Mouse (Mus musculus) heart, adult 2 months (tissue): ENCODE results near the gene Cacna1s. TPM values are rescaled to one million over a fixed set of nuclear protein-coding genes. Genes with fewer than 3 reads are reported as not detected.

ENCODE experiments used
- DNase-seq, 2 experiments: peaks; one replicate each; pipeline ENCODE4 v3.0.0; 2021
- H3K27ac ChIP-seq: fragments of 200-600 bp; 2 replicates; pipeline ENCODE4 v1.8.1; 2022
- H3K27me3 ChIP-seq: fragments of 200-500 bp; 2 replicates; pipeline ENCODE4 v1.6.1; 2012; ENCODE audit warnings: mild to moderate bottlenecking, low read length, inconsistent platforms, mixed read lengths; ENCODE audit not compliant: control insufficient read depth, insufficient read depth
- H3K36me3 ChIP-seq: fragments of 200-500 bp; 2 replicates; pipeline ENCODE4 v1.6.1; 2012; ENCODE audit warnings: low read length, inconsistent platforms; ENCODE audit not compliant: control insufficient read depth, insufficient read depth
- H3K4me1 ChIP-seq: fragments of 200-500 bp; 2 replicates; pipeline ENCODE4 v1.6.1; 2011; ENCODE audit warnings: low read length; ENCODE audit not compliant: control insufficient read depth, insufficient read depth
- H3K4me3 ChIP-seq: fragments of 200-600 bp; 2 replicates; pipeline ENCODE4 v1.8.1; 2022
- H3K79me2 ChIP-seq: fragments of 200-500 bp; replicated peaks from 2 replicates; pipeline ENCODE4 v1.6.1; 2012; ENCODE audit warnings: mild to moderate bottlenecking, inconsistent platforms, low read length, moderate library complexity, mixed read lengths; ENCODE audit not compliant: control insufficient read depth, insufficient read depth
- H3K9ac ChIP-seq: fragments of 200-500 bp; 2 replicates; pipeline ENCODE4 v1.6.1; 2012; ENCODE audit warnings: low read depth, mild to moderate bottlenecking, control low read depth, inconsistent platforms, low read length, mixed read lengths
- CTCF ChIP-seq: fragments of 200-600 bp; IDR thresholded peaks from 2 replicates; pipeline ENCODE4 v1.8.1; 2022; ENCODE audit warnings: antibody characterized with exemption, mild to moderate bottlenecking, moderate library complexity
- EP300 ChIP-seq: fragments of 200-500 bp; IDR thresholded peaks from 2 replicates; pipeline ENCODE4 v1.6.1; 2011; ENCODE audit warnings: low read depth, low read length, control low read depth; ENCODE audit not compliant: insufficient read depth
- POLR2A ChIP-seq: fragments of 200-500 bp; IDR thresholded peaks from 2 replicates; pipeline ENCODE4 v1.6.1; 2011; ENCODE audit warnings: mild to moderate bottlenecking, low read depth, low read length, control low read depth; ENCODE audit not compliant: insufficient read depth
- WGBS: fragments of 180-500 bp; shearing (Covaris S2); methylation state at CpG from one replicate; pipeline ENCODE4 v1.1.7; 2018; 5-methylcytosine and 5-hydroxymethylcytosine counted together
- intact Hi-C: fragments of 180-260 bp; cut with DNase I; formaldehyde crosslinking; loops from one replicate; pipeline ENCODE4 v1.15.1; 2025
- long read RNA-seq: library from polyadenylated mRNA; stranded (forward); transcript quantifications from one replicate; pipeline ENCODE4 v2.0.0, GENCODE M21; 2021
- polyA plus RNA-seq: library from polyadenylated mRNA; depleted of rRNA; stranded (reverse); fragments of >200 nt; gene quantifications from 2 replicates; pipeline ENCODE4 v1.2.3, GENCODE M21; 2012; rRNA removed
- total RNA-seq, 2 experiments: library from RNA; stranded (reverse); gene quantifications; 2 replicates each; pipeline ENCODE4 v1.2.3; 2021

The Cacna1s gene
- total RNA-seq, result 1 to 10 TPM; 8.0 to 9.1 TPM
- polyA plus RNA-seq, result 11.4 and 12.4 TPM in 2 replicates
- long read RNA-seq, partial matches to known transcripts, result 4 of 13 reads
- long read RNA-seq, other reads (novel, unspliced or antisense), result 9 of 13 reads

GRCm38 (mm10) chr1:136052547-136052946 is at the start of gene Cacna1s:
Gene Cacna1s, plus strand, starts transcription at chr1:136052750.
- Histone ChIP-seq H3K4me1 (no peaks in the 10 kb centered on the region), H3K27me3 (peaks cover 6% of the 10 kb centered on the region), H3K79me2 (no peaks in the 10 kb centered on the region), H3K9ac (no peak within 1 kb of the TSS), H3K27ac (no peak within 1 kb of the TSS), H3K36me3 (no peaks in the 10 kb centered on the region), H3K4me3 (no peak within 1 kb of the TSS)
- no peak for DNase-seq
- WGBS, result 45% methylated on average over 11 of the region's 11 CpGs
- intact Hi-C loops, result loop anchor here (5.0 kb wide), 2 partner anchors 160 to 405 kb away; partner anchors contain the start of gene Mroh3
- TF ChIP-seq CTCF (no peak), POLR2A (no peak), EP300 (no peak)

GRCm38 (mm10) chr1:136006292-136006748 is 46.2 kb upstream of the Cacna1s start, which contains the start of gene Igfn1:
Gene Igfn1, minus strand, starts transcription at chr1:136006342.
- no peaks in the 10 kb centered on the region; the same call in 1 of the 2 replicates for H3K4me1 ChIP-seq
- H3K9ac ChIP-seq, result no peak within 1 kb of the TSS
- TF ChIP-seq EP300, result no peak
- no peak for TF ChIP-seq POLR2A
- TF ChIP-seq CTCF, result no peak
- intact Hi-C loops, result no loop called here
- no peak for DNase-seq
- no peak within 1 kb of the TSS for H3K4me3 ChIP-seq
- WGBS, result 94% methylated on average over 3 of the region's 3 CpGs
- no peak within 1 kb of the TSS for H3K27ac ChIP-seq
- H3K79me2 ChIP-seq, result no peaks in the 10 kb centered on the region
- H3K36me3 ChIP-seq, result no peaks in the 10 kb centered on the region
- H3K27me3 ChIP-seq, result no peaks in the 10 kb centered on the region

- H3K79me2 ChIP-seq, result no peaks in the 10 kb centered on the region
- intact Hi-C loops, result no loop called here
- TF ChIP-seq EP300, result no peak
- no peak for TF ChIP-seq CTCF
- TF ChIP-seq POLR2A, result no peak
- H3K27me3 ChIP-seq, result no peaks in the 10 kb centered on the region
- 8% methylated on average over 37 of the region's 37 CpGs for WGBS
- H3K27ac ChIP-seq, result no peak within 1 kb of the TSS
- no peak within 1 kb of the TSS for H3K9ac ChIP-seq
- no peaks in the 10 kb centered on the region for H3K36me3 ChIP-seq
- no peaks in the 10 kb centered on the region; the same call in 1 of the 2 replicates for H3K4me1 ChIP-seq
- DNase-seq, result peak; percentile 80 to 84
- H3K4me3 ChIP-seq, result peak within 1 kb of the TSS; percentile 41
Measured at GRCm38 (mm10) chr1:136007211-136008158, 45.1 kb upstream of the Cacna1s start, which contains the start of gene Tmem9. Gene Tmem9, plus strand, starts transcription at chr1:136008150.

GRCm38 (mm10) chr1:136008159-136008533 is 44.4 kb upstream of the Cacna1s start:
- no peaks in the 10 kb centered on the region for H3K79me2 ChIP-seq
- WGBS, result 18% methylated on average over 8 of the region's 8 CpGs
- no peaks in the 10 kb centered on the region; the same call in 1 of the 2 replicates for H3K4me1 ChIP-seq
- H3K36me3 ChIP-seq, result no peaks in the 10 kb centered on the region
- TF ChIP-seq EP300 (no peak), POLR2A (no peak), CTCF (0 out of 2 replicates have a peak, but pooled peaks have one; percentile 10)
- intact Hi-C loops, result no loop called here
- H3K4me3 ChIP-seq, result peak overlapping the region; percentile 41
- H3K9ac ChIP-seq, result no peak overlapping the region
- no peak for DNase-seq
- no peaks in the 10 kb centered on the region for H3K27me3 ChIP-seq
- H3K27ac ChIP-seq, result no peak overlapping the region

GRCm38 (mm10) chr1:136010247-136010646 is 42.3 kb upstream of the Cacna1s start:
- 86% methylated on average over 4 of the region's 4 CpGs for WGBS
- no peak overlapping the region for H3K27ac ChIP-seq
- no peaks in the 10 kb centered on the region for H3K79me2 ChIP-seq
- no peaks in the 10 kb centered on the region for H3K27me3 ChIP-seq
- intact Hi-C loops, result no loop called here
- no peaks in the 10 kb centered on the region for H3K36me3 ChIP-seq
- no peaks in the 10 kb centered on the region; the same call in 1 of the 2 replicates for H3K4me1 ChIP-seq
- DNase-seq, result no peak
- no peak overlapping the region for H3K4me3 ChIP-seq
- TF ChIP-seq POLR2A (no peak), EP300 (no peak), CTCF (no peak)
- H3K9ac ChIP-seq, result no peak overlapping the region
